Mouse (Mus musculus) forebrain, embryonic 16.5 days (tissue): ENCODE measurements around the gene Kcnip3. TPM values are rescaled to one million over a fixed set of nuclear protein-coding genes. Genes with fewer than 3 reads are reported as not detected.

Experiments
- ATAC-seq: fragments of 200-750 bp; cut with Nextera tagmentation; 2 replicates; pipeline ENCODE4 v1.8.0; 2017; ENCODE audit warnings: mild to moderate bottlenecking, moderate library complexity
- H3K27ac ChIP-seq: fragments of 300-500 bp; sonication (generic); 2 replicates; pipeline ENCODE4 v1.5.1; 2014; ENCODE audit warnings: low read length, control low read depth
- H3K27me3 ChIP-seq: fragments of 300-500 bp; sonication (generic); replicated peaks from 2 replicates; pipeline ENCODE4 v1.6.1; 2014; ENCODE audit warnings: low read length; ENCODE audit not compliant: control insufficient read depth, insufficient read depth
- H3K36me3 ChIP-seq: fragments of 300-500 bp; sonication (generic); 2 replicates; pipeline ENCODE4 v1.6.1; 2014; ENCODE audit not compliant: control insufficient read depth, insufficient read depth
- H3K4me1 ChIP-seq: fragments of 300-500 bp; sonication (generic); replicated peaks from 2 replicates; pipeline ENCODE4 v1.6.1; 2014; ENCODE audit warnings: low read length; ENCODE audit not compliant: control insufficient read depth, insufficient read depth
- H3K4me2 ChIP-seq: fragments of 300-500 bp; sonication (generic); 2 replicates; pipeline ENCODE4 v1.6.1; 2014; ENCODE audit warnings: mild to moderate bottlenecking, low read length, control low read depth
- H3K4me3 ChIP-seq: fragments of 300-500 bp; sonication (generic); replicated peaks from 2 replicates; pipeline ENCODE4 v1.5.1; 2014; ENCODE audit warnings: mild to moderate bottlenecking, low read length, control low read depth
- H3K9ac ChIP-seq: fragments of 300-500 bp; sonication (generic); replicated peaks from 2 replicates; pipeline ENCODE4 v1.6.1; 2014; ENCODE audit warnings: low read depth, low read length, control low read depth
- H3K9me3 ChIP-seq: fragments of 300-500 bp; sonication (generic); 2 replicates; pipeline ENCODE4 v1.6.1; 2016; ENCODE audit warnings: low read length; ENCODE audit not compliant: control insufficient read depth
- WGBS: fragments of 180-500 bp; shearing (Covaris S2); extraction: QIAGEN DNeasy Blood & Tissue Kit; methylation state at CpG from one replicate; pipeline ENCODE4 v1.1.7; 2014; 5-methylcytosine and 5-hydroxymethylcytosine counted together
- polyA plus RNA-seq: library from polyadenylated mRNA; unstranded; fragments of >200 nt; fragmentation: Nextera tagmentation; extraction: Ambion mirVana; gene quantifications from 2 replicates; pipeline ENCODE4 v1.2.1, GENCODE M21; 2015

Gene Kcnip3
- polyA plus RNA-seq, 1 experiment from 2014 or later, result 9.9 TPM

DNA sequence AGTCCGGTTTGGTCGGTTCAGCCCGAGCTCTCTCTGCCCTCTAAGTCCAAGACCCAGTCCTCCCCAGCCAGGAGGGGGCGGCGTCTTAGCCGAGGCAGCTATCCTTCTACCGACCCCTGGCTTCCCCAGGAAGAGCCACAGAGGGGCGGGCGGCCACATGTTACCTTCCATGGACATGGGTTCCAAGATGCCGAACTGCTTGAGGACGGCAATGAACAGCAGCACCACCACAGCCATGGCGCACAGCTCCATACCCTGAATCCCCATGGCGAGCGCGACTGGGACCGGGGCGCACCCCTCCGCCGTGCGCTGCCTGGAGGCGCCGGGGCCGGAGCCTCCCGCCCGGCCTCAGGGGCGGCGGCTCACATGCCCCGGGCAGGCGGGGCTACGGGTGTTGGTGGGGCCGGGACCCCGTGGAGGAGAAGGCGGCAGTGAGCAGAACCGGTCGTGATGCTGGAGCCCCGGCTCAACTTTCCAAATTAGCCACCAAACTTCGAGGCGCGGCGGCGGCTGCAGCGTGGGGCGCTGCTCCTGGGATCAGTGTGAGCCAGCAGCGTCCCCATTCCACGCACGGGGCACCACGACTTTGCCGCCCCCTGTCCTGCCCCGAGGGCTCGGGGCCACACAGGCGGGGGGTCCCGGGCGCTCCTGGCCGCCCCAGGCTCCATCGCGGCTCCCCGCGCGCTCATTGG is 39.9 kb downstream of the Kcnip3 start:
- peak overlapping the region; percentile 39 for H3K4me3 ChIP-seq
- no peaks in the 10 kb centered on the region for H3K9me3 ChIP-seq
- H3K4me2 ChIP-seq, result peak overlapping the region; percentile 59
- peaks cover 35% of the 10 kb centered on the region for H3K4me1 ChIP-seq
- peaks cover 53% of the 10 kb centered on the region for H3K27me3 ChIP-seq
- peak; percentile 4 for ATAC-seq
- no peak overlapping the region for H3K27ac ChIP-seq
- 0% methylated on average over 58 of the region's 59 CpGs for WGBS
- peak overlapping the region; percentile 32; the same call in 1 of the 2 replicates for H3K9ac ChIP-seq
- H3K36me3 ChIP-seq, result no peaks in the 10 kb centered on the region

DNA sequence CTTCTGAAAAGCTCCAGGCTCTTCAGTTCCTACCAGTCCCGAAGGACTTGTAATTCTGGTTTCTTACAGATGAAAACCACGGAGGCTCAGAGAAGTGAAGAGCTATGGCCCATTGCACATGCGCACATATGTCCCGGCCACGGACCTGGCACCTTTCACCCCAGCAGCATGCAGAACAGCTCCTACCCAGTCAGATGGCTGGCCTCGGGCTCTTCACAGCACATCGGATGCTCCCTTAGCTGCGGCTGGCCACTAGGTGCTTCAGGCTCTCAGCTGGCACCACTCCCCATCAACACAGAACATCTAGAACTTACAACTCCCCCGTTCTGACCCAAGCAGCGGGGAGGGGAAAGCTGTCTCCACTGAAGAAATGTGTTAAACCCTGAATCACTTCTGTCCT is 42.1 kb downstream of the Kcnip3 start:
- peaks cover 47% of the 10 kb centered on the region for H3K27me3 ChIP-seq
- H3K4me2 ChIP-seq, result no peak overlapping the region
- H3K27ac ChIP-seq, result no peak overlapping the region
- 68% methylated on average over 10 of the region's 10 CpGs for WGBS
- H3K4me1 ChIP-seq, result peaks cover 32% of the 10 kb centered on the region
- H3K4me3 ChIP-seq, result no peak overlapping the region
- H3K9me3 ChIP-seq, result no peaks in the 10 kb centered on the region
- H3K9ac ChIP-seq, result no peak overlapping the region
- no peaks in the 10 kb centered on the region for H3K36me3 ChIP-seq
- no peak for ATAC-seq

DNA sequence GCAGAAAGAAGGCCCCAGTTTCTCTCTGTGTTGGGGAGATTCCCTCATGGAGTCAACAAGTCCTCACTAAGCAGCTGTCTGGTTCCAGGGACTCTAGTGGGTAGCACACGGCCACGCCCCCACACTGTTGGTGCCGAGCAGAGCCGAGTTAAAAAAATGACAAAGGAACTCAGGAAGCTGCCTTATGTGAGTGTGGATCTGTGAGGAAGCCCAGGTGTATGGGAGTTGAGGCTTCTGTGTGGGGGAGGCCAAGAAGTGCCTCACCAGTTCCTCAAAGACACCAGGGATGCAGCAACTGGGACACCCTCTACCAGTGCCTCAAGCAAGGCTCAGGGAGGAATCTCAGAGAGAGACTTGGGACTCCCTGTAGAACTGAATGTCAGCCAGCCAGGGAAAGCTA is 42.7 kb downstream of the Kcnip3 start:
- 74% methylated on average over 4 of the region's 4 CpGs for WGBS
- ATAC-seq, result no peak
- H3K4me1 ChIP-seq, result peaks cover 26% of the 10 kb centered on the region
- H3K27me3 ChIP-seq, result peaks cover 42% of the 10 kb centered on the region
- H3K9ac ChIP-seq, result no peak overlapping the region
- no peak overlapping the region for H3K4me2 ChIP-seq
- H3K36me3 ChIP-seq, result no peaks in the 10 kb centered on the region
- H3K9me3 ChIP-seq, result no peaks in the 10 kb centered on the region
- no peak overlapping the region for H3K4me3 ChIP-seq
- H3K27ac ChIP-seq, result no peak overlapping the region

DNA sequence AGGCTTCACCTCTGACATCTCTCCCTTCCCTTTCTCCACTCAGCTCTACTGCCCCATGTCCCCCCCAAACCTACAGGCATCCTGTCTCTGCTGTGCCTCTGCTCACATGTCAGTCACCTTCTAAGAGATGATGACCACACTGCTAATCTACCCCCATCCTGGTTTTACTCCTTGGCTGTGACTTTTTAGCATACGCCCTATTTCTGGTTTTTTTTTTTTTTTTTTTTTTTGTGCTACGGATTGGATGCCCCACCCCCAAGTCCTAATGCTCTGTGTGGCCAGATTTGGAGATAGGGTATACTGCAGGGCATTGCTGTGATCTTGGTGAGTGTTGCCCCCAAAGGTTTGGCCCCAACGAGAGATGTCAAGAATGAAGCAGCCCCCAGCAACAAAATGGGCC is 49.6 kb downstream of the Kcnip3 start:
- Histone ChIP-seq H3K4me1 (no peaks in the 10 kb centered on the region), H3K27ac (no peak overlapping the region), H3K9ac (no peak overlapping the region), H3K4me3 (no peak overlapping the region), H3K36me3 (no peaks in the 10 kb centered on the region), H3K9me3 (no peaks in the 10 kb centered on the region), H3K4me2 (no peak overlapping the region), H3K27me3 (no peaks in the 10 kb centered on the region)
- ATAC-seq, result no peak
- 78% methylated on average over 3 of the region's 3 CpGs for WGBS

DNA sequence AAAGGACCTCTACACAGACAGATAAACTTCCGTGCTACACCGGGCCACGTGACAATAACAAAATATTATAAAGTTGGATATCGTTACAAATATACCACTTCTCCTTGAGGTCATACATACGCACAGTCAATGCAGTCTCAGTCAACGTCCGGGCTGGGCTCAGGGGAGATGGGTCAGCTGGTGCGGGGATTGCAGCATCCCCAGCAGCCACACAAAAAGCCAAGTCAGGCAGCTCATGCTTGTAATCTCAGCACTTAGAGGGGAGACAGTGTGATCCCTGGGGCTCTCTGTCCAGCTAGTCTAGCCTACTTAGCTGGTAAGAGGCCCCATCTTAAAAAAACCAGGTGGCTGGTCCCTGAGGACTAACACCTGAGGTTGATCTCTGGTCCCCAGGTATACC is 50.6 kb downstream of the Kcnip3 start:
- WGBS, result 88% methylated on average over 8 of the region's 8 CpGs

DNA sequence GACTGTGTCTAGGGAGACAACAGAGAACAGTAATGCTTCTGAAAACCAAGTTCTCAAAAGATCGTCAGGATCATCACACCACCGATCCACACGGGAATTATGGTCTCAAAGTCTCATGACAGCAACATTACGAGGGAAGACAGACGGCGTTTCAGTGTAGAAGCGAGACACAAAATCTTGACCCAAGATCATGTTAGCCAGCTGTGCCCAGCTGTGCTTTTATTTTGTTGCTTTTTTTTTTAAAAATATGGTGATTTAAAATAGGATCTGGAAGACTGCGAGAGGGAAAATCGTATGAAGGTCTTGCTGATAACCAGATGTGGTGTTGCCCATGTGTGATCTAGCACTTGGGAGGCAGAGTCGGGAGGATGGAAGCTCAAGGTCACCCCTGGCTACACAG is 51.2 kb downstream of the Kcnip3 start:
- no peaks in the 10 kb centered on the region for H3K4me1 ChIP-seq
- H3K27ac ChIP-seq, result no peak overlapping the region
- H3K4me2 ChIP-seq, result no peak overlapping the region
- H3K27me3 ChIP-seq, result no peaks in the 10 kb centered on the region
- H3K9ac ChIP-seq, result no peak overlapping the region
- ATAC-seq, result no peak
- no peaks in the 10 kb centered on the region for H3K36me3 ChIP-seq
- H3K9me3 ChIP-seq, result no peaks in the 10 kb centered on the region
- no peak overlapping the region for H3K4me3 ChIP-seq
- WGBS, result 96% methylated on average over 10 of the region's 10 CpGs

More for the DNA sequence above, 50.6 kb downstream of the Kcnip3 start:
- Histone ChIP-seq H3K4me3 (no peak overlapping the region), H3K9ac (no peak overlapping the region), H3K36me3 (no peaks in the 10 kb centered on the region), H3K27me3 (no peaks in the 10 kb centered on the region), H3K27ac (no peak overlapping the region), H3K9me3 (no peaks in the 10 kb centered on the region), H3K4me1 (no peaks in the 10 kb centered on the region), H3K4me2 (no peak overlapping the region)
- ATAC-seq, result no peak

DNA sequence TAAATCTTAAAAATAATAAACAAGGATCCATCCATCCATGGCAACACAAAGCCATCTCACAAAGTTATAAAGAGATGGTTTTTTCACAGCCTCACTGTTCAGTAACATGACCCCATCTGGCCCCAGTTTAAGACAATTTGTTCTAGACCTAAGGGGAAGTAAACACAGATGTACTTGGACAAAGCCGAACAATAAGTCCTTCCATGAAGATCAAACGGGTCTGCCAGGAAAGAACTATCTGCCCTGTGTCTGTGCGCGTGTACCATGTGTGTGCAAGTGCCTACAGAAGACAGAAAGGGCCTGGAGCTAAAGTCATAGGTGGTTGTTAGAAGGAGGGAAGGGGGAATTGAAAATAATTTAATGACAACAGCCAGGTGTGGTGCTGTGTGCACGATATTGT is 51.7 kb downstream of the Kcnip3 start:
- 95% methylated on average over 5 of the region's 5 CpGs for WGBS

DNA sequence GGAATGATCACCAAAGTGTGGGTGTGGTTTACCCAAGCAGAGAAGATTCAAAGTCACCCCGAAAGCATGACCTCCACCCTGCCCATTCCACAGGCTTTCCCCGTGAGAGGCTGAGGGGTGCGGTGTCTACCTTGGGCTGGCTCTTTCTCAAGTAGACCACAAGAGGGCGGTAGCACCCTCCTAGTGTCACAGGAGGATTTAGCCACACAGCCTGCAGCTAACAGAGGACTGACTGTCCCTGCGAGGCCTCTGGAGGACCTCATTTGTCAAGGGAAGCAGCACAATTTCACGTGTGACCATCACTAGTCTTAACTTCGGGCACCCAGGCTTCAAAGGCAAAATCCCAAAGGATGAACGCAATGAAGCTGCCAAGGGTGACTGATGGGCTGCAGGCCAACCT is 59.6 kb downstream of the Kcnip3 start:
- Histone ChIP-seq H3K4me3 (no peak overlapping the region), H3K4me2 (no peak overlapping the region), H3K9me3 (no peaks in the 10 kb centered on the region), H3K9ac (no peak overlapping the region), H3K27ac (no peak overlapping the region), H3K36me3 (no peaks in the 10 kb centered on the region), H3K27me3 (0 out of 2 replicates have a peak, but pooled peaks cover 2% of the 10 kb centered on the region), H3K4me1 (no peaks in the 10 kb centered on the region)
- 16% methylated on average over 8 of the region's 8 CpGs for WGBS
- peak; percentile 85 for ATAC-seq

More for the DNA sequence above, 51.7 kb downstream of the Kcnip3 start:
- H3K9me3 ChIP-seq, result no peaks in the 10 kb centered on the region
- H3K4me1 ChIP-seq, result no peaks in the 10 kb centered on the region
- ATAC-seq, result no peak
- H3K4me3 ChIP-seq, result no peak overlapping the region
- H3K27me3 ChIP-seq, result no peaks in the 10 kb centered on the region
- no peak overlapping the region for H3K4me2 ChIP-seq
- no peak overlapping the region for H3K27ac ChIP-seq
- no peak overlapping the region for H3K9ac ChIP-seq
- no peaks in the 10 kb centered on the region for H3K36me3 ChIP-seq

DNA sequence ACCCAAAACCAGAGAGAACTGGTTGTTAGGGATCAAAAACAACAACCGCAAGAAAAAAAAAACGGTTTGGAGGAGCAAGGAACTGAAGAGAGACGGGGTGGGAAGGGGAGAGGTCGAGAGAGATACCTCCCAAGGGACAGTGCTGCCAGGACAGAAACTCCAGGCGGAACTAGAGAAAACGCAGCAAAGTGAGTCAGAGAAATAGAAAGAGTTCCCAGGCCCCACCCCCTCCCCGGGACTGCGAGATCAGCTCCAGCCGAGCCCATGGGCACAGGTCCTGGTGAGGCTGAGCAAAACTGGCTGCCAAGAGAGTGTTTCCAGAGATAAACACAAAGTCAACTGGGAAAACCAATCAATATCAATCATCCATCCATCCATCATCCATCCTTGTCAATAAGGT is 60.5 kb downstream of the Kcnip3 start:
- ATAC-seq, result no peak

DNA sequence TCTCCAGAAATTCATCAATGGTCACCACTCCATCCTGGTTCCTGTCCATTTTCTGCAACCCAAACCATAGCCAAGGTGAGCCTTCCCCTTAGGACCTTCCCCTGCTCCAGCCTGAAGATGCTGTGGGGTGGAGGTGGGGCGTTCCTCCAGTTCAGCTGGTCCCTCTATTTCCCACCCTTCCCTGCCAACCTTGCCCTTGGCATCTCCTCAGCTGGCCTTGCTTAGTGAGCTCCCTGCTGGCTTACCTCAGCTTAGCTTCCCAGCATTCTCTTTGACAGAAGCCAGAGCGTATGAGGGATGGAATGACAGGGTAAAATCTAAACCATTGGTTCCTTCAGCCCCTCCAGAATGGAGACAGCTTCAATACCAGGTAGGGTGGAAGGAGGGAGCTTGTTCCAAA is 62.6 kb downstream of the Kcnip3 start:
- no peak overlapping the region for H3K4me2 ChIP-seq
- no peaks in the 10 kb centered on the region for H3K36me3 ChIP-seq
- no peaks in the 10 kb centered on the region for H3K4me1 ChIP-seq
- no peak overlapping the region for H3K27ac ChIP-seq
- 85% methylated on average over 2 of the region's 2 CpGs for WGBS
- H3K9me3 ChIP-seq, result no peaks in the 10 kb centered on the region
- H3K4me3 ChIP-seq, result no peak overlapping the region
- ATAC-seq, result no peak
- H3K27me3 ChIP-seq, result 0 out of 2 replicates have a peak, but pooled peaks cover 2% of the 10 kb centered on the region
- H3K9ac ChIP-seq, result no peak overlapping the region

More for the DNA sequence above, 60.5 kb downstream of the Kcnip3 start:
- Histone ChIP-seq H3K36me3 (no peaks in the 10 kb centered on the region), H3K4me2 (no peak overlapping the region), H3K4me3 (no peak overlapping the region), H3K9me3 (no peaks in the 10 kb centered on the region), H3K27me3 (0 out of 2 replicates have a peak, but pooled peaks cover 2% of the 10 kb centered on the region), H3K9ac (no peak overlapping the region), H3K27ac (no peak overlapping the region), H3K4me1 (no peaks in the 10 kb centered on the region)
- whole genome bisulfite sequencing, result 65% methylated on average over 9 of the region's 9 CpGs
